In the genomic region with DNA sequence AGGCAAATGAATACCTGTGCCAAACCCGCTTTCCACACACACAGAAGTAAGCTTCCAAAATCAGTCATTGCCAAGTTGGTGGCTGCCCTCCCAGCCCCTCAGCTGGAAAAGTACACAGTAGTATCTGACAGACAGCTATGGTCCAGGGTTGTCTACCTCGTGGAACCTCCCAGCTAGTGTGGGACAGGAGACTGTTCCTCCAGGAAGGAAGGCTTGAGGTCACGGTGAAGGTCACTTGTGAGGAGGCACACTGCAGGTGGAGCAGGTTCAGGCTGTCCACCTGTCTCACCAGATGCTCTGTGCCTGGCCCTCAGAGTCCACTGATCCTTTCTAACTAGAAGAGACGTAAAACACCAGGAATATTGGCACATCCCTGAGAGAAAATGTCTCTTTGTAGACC, we compare ENCODE assay signal across 18 mouse cellular contexts. TPM values are rescaled to one million over a fixed set of nuclear protein-coding genes. Genes with fewer than 3 reads are reported as not detected.
DNase-seq lines count a peak whose midpoint lies in the region; ATAC-seq and TF ChIP-seq lines count a peak whose summit lies in the region.
"Had no signal": no experiment of that assay in that cellular context is flagged by ENCODE, and none has a peak within 500 bp of the region (broad histone marks: within the 10 kb centered on the region; RNA-seq: fewer than 3 reads in every experiment).

No protein-coding gene starts in this region.

- no peaks in the 10 kb centered on the region for H3K36me3 ChIP-seq in liver, adult 2 months (ENCODE audit: control insufficient read depth, insufficient read depth, low read length)
- no peaks in the 10 kb centered on the region for H3K36me3 ChIP-seq in kidney, adult 2 months (ENCODE audit: control insufficient read depth, insufficient read depth, low read length)
- H3K36me3 ChIP-seq in intestine, postnatal 0 days (ENCODE audit: control insufficient read depth, insufficient read depth), result no peaks in the 10 kb centered on the region
- H3K36me3 ChIP-seq: embryonic facial prominence, embryonic 10.5 days; heart, embryonic 12.5 days; hindbrain, embryonic 10.5 days; intestine, embryonic 15.5 days had no signal

- WGBS in liver, adult 2 months, result 47% methylated on average over 4 of the region's 4 CpGs
- WGBS in kidney, adult 2 months, result 82% methylated on average over 4 of the region's 4 CpGs
- WGBS in intestine, postnatal 0 days, result 58% methylated on average over 4 of the region's 4 CpGs

- TF ChIP-seq POLR2A in liver, adult 2 months (IDR thresholded peaks at IDR 0.05; ENCODE audit: extremely low read depth, insufficient read depth, low read length), result no peak
- TF ChIP-seq POLR2A in kidney, adult 2 months (IDR thresholded peaks at IDR 0.05; ENCODE audit: low read depth, low read length), result no peak

- H3K9ac ChIP-seq in liver, adult 2 months (ENCODE audit: low read depth, low read length), result no peak overlapping the region
- no peak overlapping the region for H3K9ac ChIP-seq in intestine, postnatal 0 days (ENCODE audit: low read depth, low read length)
- H3K9ac ChIP-seq: forebrain, embryonic 13.5 days; forebrain, postnatal 0 days; heart, embryonic 12.5 days; hindbrain, embryonic 14.5 days; intestine, embryonic 15.5 days had no signal

- H3K4me2 ChIP-seq in intestine, postnatal 0 days (replicated peaks; ENCODE audit: low read depth), result no peak overlapping the region
- H3K4me2 ChIP-seq: forebrain, embryonic 13.5 days; heart, embryonic 12.5 days; hindbrain, embryonic 14.5 days; intestine, embryonic 15.5 days had no signal

- TF ChIP-seq CTCF in liver, adult 2 months (IDR thresholded peaks at IDR 0.05; ENCODE audit: low read depth, low read length), result no peak
- no peak for TF ChIP-seq CTCF in kidney, adult 2 months (conservative IDR thresholded peaks at IDR 0.05; ENCODE audit: insufficient read depth, insufficient read length, low read depth, low read length)
- TF ChIP-seq CTCF in intestine, postnatal 0 days (IDR thresholded peaks at IDR 0.05; ENCODE audit: low read depth), result no peak

- H3K27me3 ChIP-seq in liver, adult 2 months (ENCODE audit: control insufficient read depth, insufficient read depth, low read length), result no peaks in the 10 kb centered on the region
- H3K27me3 ChIP-seq in kidney, adult 2 months (replicated peaks; ENCODE audit: control insufficient read depth, insufficient read depth, low read length), result no peaks in the 10 kb centered on the region
- H3K27me3 ChIP-seq in intestine, postnatal 0 days (replicated peaks; ENCODE audit: control insufficient read depth, insufficient read depth, low read length), result no peaks in the 10 kb centered on the region
- H3K27me3 ChIP-seq: forebrain, embryonic 13.5 days; intestine, embryonic 15.5 days had no signal

- no peak for ATAC-seq in intestine, postnatal 0 days
- ATAC-seq: forebrain, embryonic 13.5 days; forebrain, postnatal 0 days; intestine, embryonic 15.5 days had no signal

- H3K27ac ChIP-seq in liver, adult 2 months (replicated peaks; ENCODE audit: insufficient read depth, low read depth, low read length), result no peak overlapping the region
- no peak overlapping the region for H3K27ac ChIP-seq in kidney, adult 2 months (ENCODE audit: insufficient read depth, low read depth, low read length)
- no peak overlapping the region for H3K27ac ChIP-seq in intestine, postnatal 0 days (ENCODE audit: low read depth, low read length)
- H3K27ac ChIP-seq: embryonic facial prominence, embryonic 10.5 days; forebrain, embryonic 13.5 days; heart, adult 2 months; hindbrain, embryonic 10.5 days; intestine, embryonic 15.5 days had no signal

- DNase-seq in cerebellum, adult 11-12 months, result peak; percentile 68
- DNase-seq in cerebellum, postnatal 4 days (ENCODE audit: low spot score in 2 of 2), result no peak
- DNase-seq in liver, adult 2 months (ENCODE audit: extremely low read depth, low read depth, low spot score), result peak; percentile 1
- no peak for DNase-seq in liver
- peak; percentile 69 to 73 for DNase-seq in cerebellum, postnatal 10 days
- DNase-seq in kidney, adult 2 months, result no peak
- DNase-seq: adrenal gland, postnatal 10 days; forebrain, postnatal 0 days; heart, adult 2 months had no signal

- no peaks in the 10 kb centered on the region for H3K9me3 ChIP-seq in intestine, postnatal 0 days (ENCODE audit: control insufficient read depth)
- H3K9me3 ChIP-seq: embryonic facial prominence, embryonic 10.5 days; forebrain, embryonic 13.5 days; heart, embryonic 12.5 days; hindbrain, embryonic 10.5 days; intestine, embryonic 15.5 days had no signal

- H3K4me1 ChIP-seq in liver, adult 2 months (ENCODE audit: control insufficient read depth, insufficient read depth, low read length), result no peaks in the 10 kb centered on the region
- no peaks in the 10 kb centered on the region for H3K4me1 ChIP-seq in kidney, adult 2 months (ENCODE audit: control insufficient read depth, insufficient read depth, low read length)
- H3K4me1 ChIP-seq in intestine, postnatal 0 days (replicated peaks; ENCODE audit: control insufficient read depth, insufficient read depth, low read length), result no peaks in the 10 kb centered on the region
- H3K4me1 ChIP-seq: heart, embryonic 12.5 days; intestine, embryonic 15.5 days had no signal

- no peak overlapping the region for H3K4me3 ChIP-seq in liver, adult 2 months (ENCODE audit: insufficient read depth, low read depth, low read length)
- H3K4me3 ChIP-seq in kidney, adult 2 months (ENCODE audit: insufficient read depth, low read depth, low read length), result no peak overlapping the region
- no peak overlapping the region for H3K4me3 ChIP-seq in intestine, postnatal 0 days (ENCODE audit: low read depth, low read length)
- H3K4me3 ChIP-seq: embryonic facial prominence, embryonic 10.5 days; forebrain, embryonic 13.5 days; heart, adult 2 months; heart, embryonic 12.5 days; hindbrain, embryonic 10.5 days; intestine, embryonic 15.5 days had no signal

- no peaks in the 10 kb centered on the region for H3K79me2 ChIP-seq in liver, adult 2 months (ENCODE audit: control insufficient read depth, insufficient read depth, low read length)

RNA-seq across cellular contexts. Expression of a gene that starts 21.9 kb away (rescaled TPM):
- total RNA-seq in liver, adult 2 months (2014; rRNA removed), result 0.20 and 0.28 TPM in 2 replicates
- 0.34 and 0.44 TPM in 2 replicates for polyA plus RNA-seq in liver, adult 2 months (2012; rRNA removed)
- polyA plus RNA-seq in kidney, adult 2 months (2012; rRNA removed), result 0.27 TPM in 2 replicates
- 1.2 and 1.3 TPM in 2 replicates for polyA plus RNA-seq in intestine, postnatal 0 days (2015; fragmentation: Nextera tagmentation; extraction: Ambion mirVana)
- total RNA-seq: MEL had no signal
- polyA plus RNA-seq: C2C12; heart, adult 2 months had no signal

Comparison
In these comparisons a context has a peak if more than half of its experiments do, and no peak if none do; other contexts are left out.
1. DNase-seq: peak in cerebellum, adult 11-12 months (single experiment), liver, adult 2 months (single experiment) and cerebellum, postnatal 10 days (2 of 2); none in cerebellum, postnatal 4 days (0 of 2), liver (single experiment) and kidney, adult 2 months (single experiment).